Mouse (Mus musculus) testis, adult 2 months (tissue): ENCODE measurements around the gene Atg4b.

Experiments
- CTCF ChIP-seq: fragments of 200-500 bp; IDR thresholded peaks from 2 replicates; pipeline ENCODE4 v1.5.1; 2012; ENCODE audit warnings: low read depth, mild to moderate bottlenecking, inconsistent platforms, low read length, moderate library complexity; ENCODE audit not compliant: control insufficient read depth, insufficient read depth, insufficient replicate concordance
- POLR2A ChIP-seq: fragments of 200-500 bp; IDR thresholded peaks from 2 replicates; pipeline ENCODE4 v1.6.1; 2012; ENCODE audit warnings: low read depth, mild to moderate bottlenecking, inconsistent platforms, low read length, moderate library complexity; ENCODE audit not compliant: control insufficient read depth

- TF ChIP-seq CTCF (no peak), POLR2A (no peak)
These were observed 15.4 kb upstream of the Atg4b start for GRCm38 (mm10) chr1:93735859-93736258.
